Mouse (Mus musculus) stomach, embryonic 14.5 days (tissue): ENCODE data around the gene Tas1r2. TPM values are rescaled to one million over a fixed set of nuclear protein-coding genes. Genes with fewer than 3 reads are reported as not detected.

Experiments
- ATAC-seq: fragments of 200-750 bp; cut with Nextera tagmentation; 2 replicates; pipeline ENCODE4 v1.8.0; 2017; ENCODE audit warnings: low read depth, moderate TSS enrichment; ENCODE audit not compliant: insufficient number of reproducible peaks, insufficient read depth, low FRiP score
- H3K27ac ChIP-seq: fragments of 300-500 bp; sonication (generic); 2 replicates; pipeline ENCODE4 v1.5.1; 2014; ENCODE audit warnings: mild to moderate bottlenecking, low read length, moderate library complexity, mixed read lengths
- H3K27me3 ChIP-seq: fragments of 300-500 bp; sonication (generic); 2 replicates; pipeline ENCODE4 v1.6.1; 2014; ENCODE audit warnings: low read length, control low read depth, mixed read lengths; ENCODE audit not compliant: control insufficient read depth, insufficient read depth
- H3K36me3 ChIP-seq: fragments of 300-500 bp; sonication (generic); 2 replicates; pipeline ENCODE4 v1.6.1; 2014; ENCODE audit warnings: mild to moderate bottlenecking, control low read depth, low read length, moderate library complexity, mixed read lengths; ENCODE audit not compliant: control insufficient read depth, insufficient read depth
- H3K4me1 ChIP-seq: fragments of 300-500 bp; sonication (generic); 2 replicates; pipeline ENCODE4 v1.6.1; 2014; ENCODE audit warnings: low read length, control low read depth, mixed read lengths; ENCODE audit not compliant: control insufficient read depth, insufficient read depth
- H3K4me2 ChIP-seq: fragments of 300-500 bp; sonication (generic); replicated peaks from 2 replicates; pipeline ENCODE4 v1.6.1; 2014; ENCODE audit warnings: low read depth, low read length, control low read depth
- H3K4me3 ChIP-seq: fragments of 300-500 bp; sonication (generic); 2 replicates; pipeline ENCODE4 v1.5.1; 2014; ENCODE audit warnings: low read depth, low read length, control low read depth
- H3K9ac ChIP-seq: fragments of 300-500 bp; sonication (generic); replicated peaks from 2 replicates; pipeline ENCODE4 v1.6.1; 2014; ENCODE audit warnings: low read depth, mild to moderate bottlenecking, control low read depth, low read length, moderate library complexity, mixed read lengths
- H3K9me3 ChIP-seq: fragments of 300-500 bp; sonication (generic); 2 replicates; pipeline ENCODE4 v1.6.1; 2016; ENCODE audit warnings: low read depth, low read length, control low read depth; ENCODE audit not compliant: control insufficient read depth
- WGBS: fragments of 180-500 bp; shearing (Covaris S2); extraction: QIAGEN DNeasy Blood & Tissue Kit; methylation state at CpG from one replicate; pipeline ENCODE4 v1.1.7; 2014; 5-methylcytosine and 5-hydroxymethylcytosine counted together
- polyA plus RNA-seq: library from polyadenylated mRNA; unstranded; fragments of >200 nt; fragmentation: Nextera tagmentation; extraction: Ambion mirVana; gene quantifications from 2 replicates; pipeline ENCODE4 v1.2.1, GENCODE M21; 2014

The Tas1r2 gene
- polyA plus RNA-seq, 1 experiment from 2014 or later = not detected

DNA sequence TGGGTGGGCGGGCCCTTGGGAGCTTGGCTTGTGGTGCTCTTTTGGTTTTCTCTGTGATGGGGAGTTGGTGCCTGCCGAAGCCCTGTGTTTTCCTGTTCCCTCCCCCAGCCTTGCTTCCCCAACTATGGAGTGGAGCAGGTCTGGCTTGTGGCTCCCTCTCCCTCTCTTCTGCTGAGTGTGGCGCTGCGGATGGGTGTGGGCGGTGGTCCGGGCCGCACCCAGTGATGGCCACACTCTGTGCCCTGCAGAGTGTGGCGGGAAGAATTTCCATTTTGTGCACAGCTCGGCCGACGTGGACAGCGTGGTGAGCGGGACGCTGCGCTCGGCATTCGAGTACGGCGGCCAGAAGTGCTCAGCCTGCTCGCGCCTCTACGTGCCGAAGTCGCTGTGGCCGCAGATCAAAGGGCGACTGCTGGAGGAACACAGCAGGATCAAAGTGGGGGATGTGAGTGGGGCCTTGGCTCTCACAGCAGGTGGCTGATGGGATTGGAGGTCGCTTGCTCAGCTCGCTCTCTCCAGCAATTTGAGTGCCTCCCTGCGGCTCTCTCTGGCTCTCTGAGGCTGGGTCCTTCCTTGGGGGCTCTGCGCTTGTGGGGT lies 11.4 kb upstream of the Tas1r2 start:
- 6% methylated on average over 30 of the region's 30 CpGs for WGBS
- Histone ChIP-seq H3K4me1 (0 out of 2 replicates have a peak, but pooled peaks cover 3% of the 10 kb centered on the region), H3K27me3 (no peaks in the 10 kb centered on the region), H3K9ac (no peak overlapping the region), H3K9me3 (no peaks in the 10 kb centered on the region), H3K4me2 (peak overlapping the region; percentile 27), H3K27ac (no peak overlapping the region), H3K36me3 (no peaks in the 10 kb centered on the region; the same call in 1 of the 2 replicates), H3K4me3 (0 out of 2 replicates have a peak overlapping the region, but pooled peaks have one; percentile 0)
- ATAC-seq = no peak

DNA sequence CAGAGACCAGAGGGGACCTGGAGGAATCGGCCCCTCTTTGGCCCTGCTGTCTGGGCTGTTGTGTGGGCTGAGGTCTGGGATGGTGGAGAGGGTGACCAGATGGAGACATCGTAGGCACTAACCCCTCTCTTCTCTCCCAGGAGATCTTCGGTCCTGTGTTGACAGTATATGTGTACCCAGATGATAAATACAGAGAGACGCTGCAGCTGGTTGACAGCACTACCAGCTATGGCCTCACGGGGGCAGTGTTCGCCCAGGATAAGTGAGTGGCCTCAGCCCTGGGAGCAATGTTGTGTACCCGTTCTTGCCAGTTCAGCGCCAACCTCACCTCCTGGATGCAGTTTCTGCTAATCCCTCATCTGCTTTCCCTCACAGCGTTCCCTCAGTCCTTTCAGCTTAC lies 9.4 kb upstream of the Tas1r2 start:
- no peak overlapping the region for H3K27ac ChIP-seq
- H3K4me1 ChIP-seq = 0 out of 2 replicates have a peak, but pooled peaks cover 3% of the 10 kb centered on the region
- H3K9ac ChIP-seq = no peak overlapping the region
- 0 out of 2 replicates have a peak, but pooled peaks have one; percentile 24 for ATAC-seq
- no peaks in the 10 kb centered on the region for H3K9me3 ChIP-seq
- H3K36me3 ChIP-seq = peaks cover 3% of the 10 kb centered on the region; the same call in 1 of the 2 replicates
- no peak overlapping the region for H3K4me3 ChIP-seq
- H3K27me3 ChIP-seq = no peaks in the 10 kb centered on the region
- 13% methylated on average over 9 of the region's 9 CpGs for WGBS
- H3K4me2 ChIP-seq = no peak overlapping the region

DNA sequence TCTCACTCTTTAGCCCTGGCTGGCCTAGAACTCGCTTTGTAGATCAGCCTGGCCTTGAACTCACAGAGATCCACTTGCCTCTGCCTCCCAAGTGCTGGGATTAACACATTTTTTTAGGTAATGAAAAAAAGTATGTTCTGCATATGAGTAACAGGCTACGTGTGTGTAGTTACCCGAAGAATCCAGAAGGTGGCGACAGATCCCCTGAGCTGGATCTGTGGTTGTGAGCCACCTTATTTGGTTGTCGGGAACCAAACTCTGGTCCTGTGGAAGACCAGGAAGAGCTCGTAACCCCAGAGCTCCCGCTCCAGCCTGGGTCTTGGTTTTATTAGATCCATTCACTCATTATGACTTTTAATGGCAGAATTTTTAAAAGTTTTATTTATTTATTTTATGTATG lies 6.4 kb upstream of the Tas1r2 start:
- no peaks in the 10 kb centered on the region for H3K9me3 ChIP-seq
- ATAC-seq = no peak
- WGBS = 85% methylated on average over 7 of the region's 7 CpGs
- H3K9ac ChIP-seq = no peak overlapping the region
- no peak overlapping the region for H3K27ac ChIP-seq
- no peaks in the 10 kb centered on the region for H3K4me1 ChIP-seq
- H3K36me3 ChIP-seq = peaks cover 3% of the 10 kb centered on the region; the same call in 1 of the 2 replicates
- no peaks in the 10 kb centered on the region for H3K27me3 ChIP-seq
- no peak overlapping the region for H3K4me2 ChIP-seq
- no peak overlapping the region for H3K4me3 ChIP-seq

- peaks cover 3% of the 10 kb centered on the region; the same call in 1 of the 2 replicates for H3K36me3 ChIP-seq
- no peak overlapping the region for H3K27ac ChIP-seq
- no peaks in the 10 kb centered on the region for H3K27me3 ChIP-seq
- no peaks in the 10 kb centered on the region for H3K9me3 ChIP-seq
- H3K9ac ChIP-seq = no peak overlapping the region
- no peak for ATAC-seq
- 76% methylated on average over 15 of the region's 15 CpGs for WGBS
- H3K4me2 ChIP-seq = no peak overlapping the region
- H3K4me3 ChIP-seq = no peak overlapping the region
- no peaks in the 10 kb centered on the region for H3K4me1 ChIP-seq
Observed at GRCm38 (mm10) chr4:139650086-139650743, 3.1 kb upstream of the Tas1r2 start.

DNA sequence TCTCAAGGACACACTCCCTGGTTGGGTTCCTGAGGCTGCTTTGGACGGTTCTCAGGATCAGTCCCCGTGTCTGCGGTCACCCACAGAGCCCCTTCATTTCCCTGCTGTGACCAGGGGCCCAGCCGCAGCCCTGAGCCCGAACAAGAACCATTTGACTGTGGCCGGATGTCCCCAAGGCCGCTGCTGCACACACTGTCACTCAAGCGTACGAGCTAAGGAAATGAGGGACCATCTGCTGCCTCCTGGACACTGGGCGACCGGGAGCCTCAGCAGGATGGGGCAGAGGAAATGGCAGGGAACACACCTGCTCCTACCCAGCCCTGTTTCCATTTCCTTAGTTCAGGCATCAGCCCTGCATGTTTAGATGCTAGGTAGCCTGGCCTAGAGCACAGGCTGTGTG lies 2.4 kb upstream of the Tas1r2 start:
- Histone ChIP-seq H3K4me1 (no peaks in the 10 kb centered on the region), H3K9ac (no peak overlapping the region), H3K4me3 (no peak overlapping the region), H3K9me3 (no peaks in the 10 kb centered on the region), H3K27me3 (no peaks in the 10 kb centered on the region), H3K36me3 (peaks cover 3% of the 10 kb centered on the region; the same call in 1 of the 2 replicates), H3K4me2 (no peak overlapping the region), H3K27ac (no peak overlapping the region)
- 66% methylated on average over 11 of the region's 11 CpGs for WGBS
- ATAC-seq = no peak

DNA sequence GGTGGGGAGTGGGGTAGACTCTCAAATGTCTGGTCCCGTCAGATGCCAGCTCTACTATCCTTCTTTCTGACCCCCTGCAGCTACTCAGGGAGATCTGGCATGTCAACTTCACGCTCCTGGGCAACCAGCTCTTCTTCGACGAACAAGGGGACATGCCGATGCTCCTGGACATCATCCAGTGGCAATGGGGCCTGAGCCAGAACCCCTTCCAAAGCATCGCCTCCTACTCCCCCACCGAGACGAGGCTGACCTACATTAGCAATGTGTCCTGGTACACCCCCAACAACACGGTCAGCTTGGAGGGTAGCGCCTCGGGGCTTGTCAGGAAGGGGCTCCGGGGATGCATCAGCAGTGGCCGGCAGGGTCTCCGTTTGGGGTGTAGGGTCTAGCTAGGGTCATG lies 8.6 kb downstream of the Tas1r2 start:
- no peaks in the 10 kb centered on the region for H3K9me3 ChIP-seq
- no peak overlapping the region for H3K4me2 ChIP-seq
- no peaks in the 10 kb centered on the region for H3K27me3 ChIP-seq
- no peak overlapping the region for H3K27ac ChIP-seq
- ATAC-seq = no peak
- no peak overlapping the region for H3K4me3 ChIP-seq
- H3K4me1 ChIP-seq = no peaks in the 10 kb centered on the region
- 86% methylated on average over 14 of the region's 14 CpGs for WGBS
- no peaks in the 10 kb centered on the region for H3K36me3 ChIP-seq
- H3K9ac ChIP-seq = no peak overlapping the region

DNA sequence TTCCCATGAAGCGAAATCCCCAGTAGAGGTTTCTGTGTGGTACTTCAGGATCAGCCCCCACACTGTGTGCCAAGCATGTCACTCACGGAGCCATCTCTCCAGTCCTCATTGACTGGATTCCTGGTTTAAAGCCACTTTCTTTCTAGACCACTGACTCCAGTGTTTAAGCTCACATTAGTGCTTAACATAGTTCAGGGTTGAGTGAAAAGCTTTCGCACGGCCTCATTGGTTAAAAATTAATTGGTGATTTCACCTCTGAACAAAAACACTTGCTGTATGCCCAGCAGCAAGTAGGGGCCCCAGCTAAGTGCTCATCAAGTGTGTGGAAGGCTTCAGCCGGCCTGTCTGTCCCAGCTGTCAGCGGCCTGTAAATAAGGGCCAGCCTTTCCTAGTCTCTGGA lies 14.3 kb downstream of the Tas1r2 start:
- H3K9ac ChIP-seq = no peak overlapping the region
- no peaks in the 10 kb centered on the region for H3K9me3 ChIP-seq
- no peaks in the 10 kb centered on the region for H3K36me3 ChIP-seq
- no peak overlapping the region for H3K4me3 ChIP-seq
- H3K4me2 ChIP-seq = no peak overlapping the region
- no peak overlapping the region for H3K27ac ChIP-seq
- 0 out of 2 replicates have a peak, but pooled peaks have one; percentile 33 for ATAC-seq
- no peaks in the 10 kb centered on the region for H3K27me3 ChIP-seq
- no peaks in the 10 kb centered on the region for H3K4me1 ChIP-seq
- 64% methylated on average over 6 of the region's 6 CpGs for WGBS

DNA sequence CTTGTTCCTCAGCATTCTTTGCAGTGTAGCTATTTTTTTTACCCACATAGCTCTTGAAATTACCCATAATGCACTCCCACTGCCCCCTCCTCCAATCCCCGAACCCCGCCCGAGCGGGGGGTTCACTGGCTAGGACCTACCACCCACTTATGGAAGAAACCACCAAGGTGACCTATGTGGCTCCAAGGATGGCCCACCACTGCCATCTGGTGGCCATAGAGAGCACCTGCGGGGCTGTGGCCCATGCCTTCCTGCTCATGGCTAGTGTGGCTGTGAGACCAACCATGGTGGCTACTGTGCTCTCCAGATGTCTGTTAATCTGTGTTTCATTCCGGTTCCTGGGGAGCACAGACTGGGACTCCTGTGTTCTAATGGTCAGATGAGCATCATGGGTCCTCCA lies 16.5 kb downstream of the Tas1r2 start:
- Histone ChIP-seq H3K27ac (no peak overlapping the region), H3K4me3 (no peak overlapping the region), H3K9me3 (no peaks in the 10 kb centered on the region), H3K27me3 (no peaks in the 10 kb centered on the region), H3K4me1 (no peaks in the 10 kb centered on the region), H3K4me2 (no peak overlapping the region), H3K9ac (no peak overlapping the region), H3K36me3 (no peaks in the 10 kb centered on the region)
- ATAC-seq = no peak
- 23% methylated on average over 6 of the region's 6 CpGs for WGBS
